Mouse (Mus musculus) kidney, adult 11 months (tissue): ENCODE measurements around the gene Olfr845.

ENCODE experiments used
- DNase-seq: peaks from one replicate; pipeline ENCODE4 v3.0.0; 2022

Olfr845 gene

GRCm38 (mm10) chr9:19336157-19336556 lies at the start of gene Olfr845:
TSS of gene Olfr845 (plus strand) at chr9:19336457.
- no peak for DNase-seq

GRCm38 (mm10) chr9:19316047-19316446 lies 20.2 kb upstream of the Olfr845 start, which contains the start of gene Olfr844:
TSS of gene Olfr844 (plus strand) at chr9:19316347.
- no peak for DNase-seq

- no peak for DNase-seq
Measured at GRCm38 (mm10) chr9:19363905-19364304, 27.6 kb downstream of the Olfr845 start, which contains the start of gene Olfr846. TSS of gene Olfr846 (minus strand) at chr9:19364005.

- DNase-seq = no peak
Measured at GRCm38 (mm10) chr9:19378569-19378968, 42.3 kb downstream of the Olfr845 start, which contains the start of gene Olfr847. TSS of gene Olfr847 (minus strand) at chr9:19378669.
